Mouse (Mus musculus): ENCODE measurements around the gene Lman2. TPM values are rescaled to one million over a fixed set of nuclear protein-coding genes. Genes with fewer than 3 reads are reported as not detected.
A peak's percentile ranks its signal among the peaks of the same experiment; 100 is the strongest.

Lman2 gene
- total RNA-seq (2021): 10 to 100 TPM; 38.3 to 42.6 TPM

DNA sequence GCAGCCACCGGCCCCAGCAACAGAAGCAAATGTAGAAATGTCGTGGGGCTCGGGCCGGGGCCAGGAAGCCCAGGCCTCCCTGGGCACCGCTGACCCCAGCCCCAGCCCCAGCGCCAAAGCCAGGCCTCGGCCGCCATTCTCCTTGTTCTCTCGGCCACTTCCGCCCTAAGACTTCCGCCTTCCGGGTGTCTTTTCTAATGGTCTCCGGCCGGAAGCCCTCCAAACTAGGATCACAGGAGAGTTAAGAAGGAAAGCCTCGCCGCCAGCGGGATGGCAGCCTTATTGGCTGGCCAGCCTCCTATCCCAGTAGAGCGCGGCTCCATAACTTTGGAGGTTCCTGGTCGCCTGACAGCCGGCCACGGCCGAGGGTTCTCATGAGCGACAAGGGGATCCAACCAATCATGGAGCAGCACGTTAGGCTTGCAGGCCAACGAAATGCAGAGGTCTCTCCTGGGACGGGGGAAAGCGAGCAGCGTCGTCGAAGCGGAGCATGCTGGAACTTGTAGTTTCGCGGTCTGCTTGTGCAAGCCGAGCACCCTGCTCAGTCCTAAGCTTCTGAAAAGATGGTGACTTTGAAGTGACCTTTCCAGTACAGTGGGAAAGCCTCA, at the start of gene Lman2:
TSS of gene Lman2 (minus strand) at position 331 of the 608 bp plus-strand sequence.
- intact Hi-C loops (cut with DNase I): no loop called here
- peak; percentile 97 to 99 for DNase-seq (ENCODE audit: extremely low spot score in 1 of 2, low spot score in 2 of 2)

DNA sequence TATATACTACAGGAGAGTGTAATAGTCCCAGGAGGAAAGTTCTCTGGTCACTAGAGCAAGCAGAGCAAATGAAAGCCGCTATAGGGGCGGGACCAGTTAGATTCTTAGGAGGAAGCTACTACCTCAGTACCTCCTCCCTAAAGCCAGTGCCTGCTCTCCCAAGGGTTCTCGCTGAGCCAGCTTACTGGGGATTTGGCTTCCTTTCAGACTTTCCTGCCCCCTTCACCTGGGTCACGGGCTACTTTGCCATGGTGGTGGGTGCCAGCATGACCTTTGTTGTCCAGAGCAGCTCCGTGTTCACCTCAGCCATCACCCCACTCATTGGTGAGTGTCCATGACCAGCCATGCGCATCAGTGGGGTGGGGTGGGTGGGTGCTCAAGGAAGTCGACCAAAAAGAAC, 49.2 kb upstream of the Lman2 start:
- no peak for DNase-seq (ENCODE audit: extremely low spot score in 1 of 2, low spot score in 2 of 2)
- intact Hi-C loops (cut with DNase I): no loop called here

DNA sequence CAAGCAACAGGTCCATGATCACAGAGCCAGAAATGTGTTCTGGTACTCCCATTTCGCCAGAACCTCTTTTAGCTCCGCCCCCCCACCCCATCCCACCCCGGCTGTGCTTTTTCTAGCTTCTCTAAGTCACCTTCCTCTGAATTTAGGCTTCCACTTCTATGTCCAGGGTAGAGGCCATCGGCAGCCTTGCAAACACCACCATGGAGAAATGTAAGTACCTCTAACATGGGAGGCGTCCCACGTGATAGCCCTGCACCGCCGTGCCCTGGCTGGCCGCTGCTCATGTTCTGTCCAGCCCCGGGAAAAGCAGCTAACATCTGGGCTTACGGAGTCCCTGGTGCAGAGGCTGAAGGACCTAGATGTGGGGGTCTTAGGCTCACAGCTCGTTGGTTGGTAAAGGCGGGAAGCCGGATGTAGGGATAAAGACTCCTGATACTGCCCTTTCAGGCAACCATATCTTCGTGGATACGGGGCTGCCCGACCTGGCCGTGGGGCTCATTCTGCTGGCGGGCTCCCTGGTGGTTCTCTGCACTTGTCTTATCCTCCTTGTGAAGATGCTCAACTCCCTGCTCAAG, 46.0 kb upstream of the Lman2 start:
- intact Hi-C loops (cut with DNase I): no loop called here

DNA sequence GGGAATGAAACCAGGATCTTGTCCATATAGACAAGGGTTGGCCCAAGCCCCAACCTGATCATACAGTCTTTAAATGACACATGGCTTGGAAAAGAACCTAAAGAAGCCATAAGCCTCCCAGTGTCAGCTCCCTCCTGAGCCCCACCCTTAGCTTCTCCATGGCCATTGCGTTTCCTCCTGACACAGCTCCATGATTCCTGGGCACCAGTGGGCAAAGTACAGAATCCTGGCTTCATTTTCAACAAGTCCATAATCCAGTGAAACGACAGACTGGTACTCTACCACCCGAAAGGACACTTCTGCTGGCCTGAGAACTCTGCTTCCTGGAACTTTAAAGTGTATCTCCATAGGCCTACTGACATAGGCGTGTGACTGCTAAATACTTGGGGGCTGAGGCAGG, 44.8 kb upstream of the Lman2 start:
- no peak for DNase-seq (ENCODE audit: extremely low spot score in 1 of 2, low spot score in 2 of 2)
- intact Hi-C loops (cut with DNase I): no loop called here

More for the DNA sequence above, 46.0 kb upstream of the Lman2 start:
- no peak for DNase-seq (ENCODE audit: extremely low spot score in 1 of 2, low spot score in 2 of 2)

DNA sequence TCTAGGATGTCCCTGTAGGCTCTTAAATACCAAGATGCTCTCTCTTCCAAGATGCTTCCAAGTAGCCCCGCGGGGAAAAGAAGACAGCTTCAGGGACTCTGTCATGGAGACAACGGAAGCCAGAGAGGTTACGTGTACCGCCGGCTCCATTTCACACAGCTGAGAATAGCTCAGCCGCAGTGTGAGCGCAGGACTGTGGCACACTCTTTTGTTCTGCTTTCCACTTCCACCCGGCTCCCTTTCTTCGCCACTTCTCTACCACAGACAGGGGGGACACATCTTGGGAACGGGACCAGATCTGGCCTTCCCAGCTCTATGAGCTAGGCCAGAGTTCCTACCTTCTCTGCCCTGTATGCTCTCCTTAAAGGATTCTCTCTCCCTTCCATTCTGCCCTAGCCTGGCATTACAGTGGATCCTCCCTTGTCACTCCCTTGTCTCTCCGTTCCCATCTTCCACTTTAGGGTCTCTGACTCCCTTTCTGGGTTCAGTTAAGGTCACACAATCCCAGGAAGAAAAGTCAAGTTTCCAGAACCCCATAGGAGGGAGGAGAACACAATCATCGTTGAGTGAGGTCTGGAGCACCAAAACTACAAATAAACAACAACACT, 43.3 kb upstream of the Lman2 start:
- no peak for DNase-seq (ENCODE audit: extremely low spot score in 1 of 2, low spot score in 2 of 2)

DNA sequence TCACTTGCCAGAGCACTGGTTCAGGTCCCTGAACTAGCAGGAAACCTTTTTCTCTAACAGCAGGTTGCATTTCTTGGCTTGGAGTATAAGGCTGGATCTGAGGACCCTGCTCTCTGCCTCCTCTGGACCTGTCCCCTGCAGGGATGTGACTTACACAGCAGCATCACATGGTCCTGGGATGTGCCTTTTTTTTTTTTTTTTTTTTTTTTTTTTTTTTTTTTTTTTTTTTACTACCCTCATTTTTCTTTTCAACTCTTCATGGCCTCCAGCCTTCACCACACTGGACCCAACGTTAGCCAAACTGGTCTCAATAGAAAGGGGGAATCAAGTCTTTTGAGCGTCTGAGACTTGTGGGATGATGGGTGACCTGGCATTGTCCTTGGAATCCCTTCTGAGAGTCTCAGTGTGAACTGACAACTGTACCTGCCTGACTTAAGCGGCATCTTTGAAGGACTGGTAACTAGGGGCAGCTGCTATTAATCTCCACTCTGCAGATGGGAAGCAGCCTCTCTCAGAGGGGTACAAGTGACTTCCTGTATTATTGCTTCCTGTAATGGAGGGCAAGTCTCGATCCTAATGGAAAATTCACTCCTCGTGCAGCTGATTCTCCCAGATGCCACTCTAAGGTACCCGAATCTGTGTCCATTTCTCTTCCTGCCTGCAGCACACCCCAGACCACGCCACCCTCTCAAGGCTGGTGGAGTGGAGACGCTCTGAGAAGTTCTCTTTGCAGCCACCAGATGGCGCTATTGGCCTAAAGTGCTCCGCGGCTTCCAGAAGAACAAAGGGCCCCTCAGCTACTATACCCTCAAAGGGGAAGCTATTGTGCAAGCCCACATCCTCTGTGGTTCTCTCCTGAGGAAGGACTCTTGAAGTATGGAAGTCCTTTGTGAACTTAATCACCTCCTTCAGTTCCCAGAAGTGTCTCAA, 42.5 kb upstream of the Lman2 start:
- intact Hi-C loops (cut with DNase I): loop anchor here (2.0 kb wide), 1 partner anchor 112 kb away; no protein-coding TSS in a partner anchor
- DNase-seq (ENCODE audit: extremely low spot score in 1 of 2, low spot score in 2 of 2): peak; percentile 77 to 83

More for the DNA sequence above, 43.3 kb upstream of the Lman2 start:
- intact Hi-C loops (cut with DNase I): loop anchor here (2.0 kb wide), 1 partner anchor 111 kb away; no protein-coding TSS in a partner anchor

DNA sequence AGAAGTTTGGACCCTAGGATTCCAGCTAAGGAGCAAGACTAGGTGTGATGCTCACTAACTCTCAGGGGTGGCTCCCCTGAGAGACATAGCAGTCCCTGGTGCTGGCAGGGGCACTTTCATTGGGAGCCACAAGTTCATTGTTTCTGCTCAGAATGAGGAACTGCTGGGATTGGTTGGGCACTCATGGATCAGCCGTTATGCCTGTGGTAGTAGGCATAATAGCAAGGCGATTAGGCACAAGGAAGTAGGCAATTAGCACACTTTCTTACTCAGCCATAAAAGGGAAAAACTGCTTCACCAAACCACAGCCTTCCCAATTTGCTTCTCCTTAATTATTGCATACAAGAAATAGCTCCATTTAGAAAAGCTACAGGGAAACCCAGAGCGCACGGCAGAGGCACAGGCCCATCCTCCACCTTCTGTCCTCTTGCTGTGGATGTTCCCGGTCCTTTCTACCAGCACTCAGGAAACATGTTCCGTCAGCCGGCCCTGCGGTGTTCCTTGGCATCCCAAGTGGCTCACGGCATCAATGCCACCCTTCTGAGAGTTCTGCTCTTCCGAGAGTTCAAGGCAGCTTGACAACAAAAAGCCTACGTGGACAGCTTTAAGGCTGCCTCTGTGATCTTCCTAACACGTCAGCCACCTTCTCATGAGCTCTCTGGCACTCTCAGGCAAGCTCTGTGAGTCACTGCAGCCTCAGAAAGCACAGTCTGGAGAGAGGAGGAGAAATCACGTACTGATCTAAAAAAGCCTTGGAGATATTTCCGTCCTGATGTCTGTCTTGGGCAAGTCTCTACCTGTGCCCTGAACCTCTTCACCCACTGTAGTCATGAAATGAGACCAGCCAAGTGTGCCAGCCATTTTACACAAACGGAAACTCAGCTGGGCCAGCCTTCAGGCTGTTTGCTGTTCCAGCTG, 41.6 kb upstream of the Lman2 start:
- intact Hi-C loops (cut with DNase I): loop anchor here (2.0 kb wide), 1 partner anchor 113 kb away; no protein-coding TSS in a partner anchor
- DNase-seq (ENCODE audit: extremely low spot score in 1 of 2, low spot score in 2 of 2): no peak

DNA sequence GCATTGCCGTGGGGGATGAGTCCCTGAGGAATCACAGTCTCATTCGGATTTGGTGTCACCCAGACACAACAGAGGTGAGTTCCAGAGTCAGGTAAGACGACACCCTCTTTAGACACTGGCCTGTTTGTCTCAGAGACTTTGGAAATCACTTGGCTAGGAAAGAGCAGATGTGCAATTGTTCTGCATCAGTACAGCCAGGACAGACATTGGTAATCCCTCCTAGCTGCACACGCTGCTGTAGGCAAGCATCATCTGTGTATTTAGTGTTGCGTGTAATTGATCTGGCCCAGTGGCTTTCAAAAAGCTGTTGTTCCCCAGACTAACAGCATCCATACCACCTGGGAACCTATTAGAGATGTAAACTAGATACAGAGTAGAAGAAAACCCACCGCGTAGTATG, 40.7 kb upstream of the Lman2 start:
- no peak for DNase-seq (ENCODE audit: extremely low spot score in 1 of 2, low spot score in 2 of 2)
- intact Hi-C loops (cut with DNase I): no loop called here

DNA sequence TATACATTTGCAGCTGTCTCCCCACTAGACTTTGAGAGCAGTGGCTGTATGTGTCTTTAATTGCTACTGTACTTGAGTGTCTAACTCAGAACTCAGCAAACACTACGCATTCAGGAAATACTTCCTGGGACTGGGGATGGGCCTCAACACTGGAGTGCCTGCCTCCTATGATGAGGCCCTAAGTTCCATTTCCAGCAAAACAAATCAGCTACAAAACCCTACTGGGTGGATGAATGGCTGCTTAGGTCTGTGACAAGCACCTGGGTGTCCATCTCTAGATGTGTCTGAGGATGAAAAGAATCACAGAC, 37.4 kb upstream of the Lman2 start:
- DNase-seq (ENCODE audit: extremely low spot score in 1 of 2, low spot score in 2 of 2): no peak
- intact Hi-C loops (cut with DNase I): no loop called here

DNA sequence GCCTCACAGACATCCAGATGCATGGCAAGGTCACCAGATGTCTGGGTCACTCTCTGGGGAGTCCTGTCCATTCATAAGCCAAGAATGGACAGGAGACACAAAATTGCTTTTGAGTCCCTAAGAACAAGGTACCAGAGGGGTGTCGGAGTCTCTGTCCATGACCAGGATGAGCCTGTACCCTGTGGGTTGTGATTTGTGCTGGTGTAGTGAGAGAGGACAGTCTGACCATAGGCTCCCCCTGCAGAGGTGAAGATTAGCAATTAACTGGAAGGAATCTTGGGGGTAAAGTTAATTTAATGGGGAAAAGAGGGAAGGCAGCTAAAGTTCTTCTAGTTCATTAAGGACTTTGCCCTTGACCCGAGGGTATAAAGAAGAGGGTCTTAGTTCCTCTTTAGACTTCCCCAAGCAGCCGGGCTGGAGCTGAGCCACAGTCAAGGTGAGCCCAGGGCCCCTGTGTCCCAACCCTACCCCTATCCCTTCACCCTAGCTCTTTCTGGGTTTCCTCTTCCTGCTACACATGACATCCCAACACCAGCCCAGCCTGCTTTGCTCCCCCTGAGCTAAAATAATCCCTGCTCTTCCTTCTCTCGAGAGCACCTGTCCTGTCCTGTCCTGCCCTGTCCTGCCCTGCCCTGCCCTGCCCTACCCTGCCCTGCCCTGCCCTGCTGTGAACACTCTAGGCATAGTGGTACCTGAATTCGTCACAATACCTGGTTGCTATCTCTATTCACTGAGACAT, 36.9 kb upstream of the Lman2 start:
- no peak for DNase-seq (ENCODE audit: extremely low spot score in 1 of 2, low spot score in 2 of 2)
- intact Hi-C loops (cut with DNase I): no loop called here

DNA sequence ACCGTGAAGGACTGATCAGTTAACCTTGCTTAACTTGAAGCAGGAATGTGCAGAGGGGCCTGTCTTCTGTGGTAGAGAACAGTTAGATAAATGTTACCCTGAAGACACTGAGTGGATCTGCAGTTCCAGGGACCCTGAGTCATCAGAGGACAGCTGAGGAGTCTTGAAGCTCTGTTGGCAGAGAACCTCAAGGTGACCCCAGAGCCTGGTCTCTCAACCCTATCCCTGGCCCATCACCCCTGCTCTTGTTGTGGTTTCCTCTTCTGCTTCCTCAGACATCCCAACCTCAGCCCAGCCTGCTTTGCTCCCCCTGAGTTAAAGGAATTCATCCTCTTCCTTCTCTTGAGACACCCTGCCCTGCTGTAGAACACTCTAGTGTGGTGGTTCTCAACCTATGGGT, 35.5 kb upstream of the Lman2 start, which contains the start of gene Slc34a1:
TSS of gene Slc34a1 (plus strand) at position 100 of the 400 bp plus-strand sequence.
- no peak for DNase-seq (ENCODE audit: extremely low spot score in 1 of 2, low spot score in 2 of 2)
- intact Hi-C loops (cut with DNase I): no loop called here

DNA sequence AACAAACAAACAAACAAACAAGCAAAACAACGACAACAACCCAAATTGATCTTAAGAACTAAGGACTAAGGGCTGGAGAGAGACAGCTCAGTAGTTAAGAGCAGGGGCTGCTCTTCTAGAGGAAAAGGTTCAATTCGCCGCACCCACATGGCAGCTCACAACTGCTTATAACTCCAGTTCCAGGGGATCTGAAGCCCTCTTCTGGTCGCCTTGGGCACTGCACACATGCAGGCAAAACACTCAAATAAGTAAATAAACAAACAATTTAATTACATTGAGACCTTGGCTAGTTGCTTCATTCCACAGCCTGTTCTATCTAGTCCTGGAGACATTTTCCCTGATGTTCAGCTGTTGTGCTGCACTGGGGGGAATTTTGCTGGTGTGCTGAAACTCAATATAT, 30.4 kb upstream of the Lman2 start:
- intact Hi-C loops (cut with DNase I): no loop called here
- DNase-seq (ENCODE audit: extremely low spot score in 1 of 2, low spot score in 2 of 2): no peak

DNA sequence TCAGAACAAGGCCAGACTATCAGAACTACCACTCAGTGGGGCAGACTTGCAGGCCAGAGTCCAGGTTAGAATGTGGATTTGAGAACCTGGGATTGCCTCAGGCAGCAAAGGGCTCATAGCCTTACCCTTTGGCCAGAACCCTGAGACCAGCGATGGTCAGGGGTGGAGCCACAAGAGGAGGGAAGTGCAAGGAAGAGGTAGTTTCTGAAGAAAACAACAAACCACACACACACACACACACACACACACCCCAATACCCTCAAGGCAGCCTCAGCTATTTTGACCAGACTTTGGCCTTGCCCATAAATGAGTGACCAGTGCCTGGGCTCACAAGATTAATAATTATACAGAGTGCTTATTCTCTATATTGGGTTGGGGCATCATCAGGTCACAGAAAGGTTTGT, 29.0 kb upstream of the Lman2 start:
- intact Hi-C loops (cut with DNase I): no loop called here
- DNase-seq (ENCODE audit: extremely low spot score in 1 of 2, low spot score in 2 of 2): no peak

DNA sequence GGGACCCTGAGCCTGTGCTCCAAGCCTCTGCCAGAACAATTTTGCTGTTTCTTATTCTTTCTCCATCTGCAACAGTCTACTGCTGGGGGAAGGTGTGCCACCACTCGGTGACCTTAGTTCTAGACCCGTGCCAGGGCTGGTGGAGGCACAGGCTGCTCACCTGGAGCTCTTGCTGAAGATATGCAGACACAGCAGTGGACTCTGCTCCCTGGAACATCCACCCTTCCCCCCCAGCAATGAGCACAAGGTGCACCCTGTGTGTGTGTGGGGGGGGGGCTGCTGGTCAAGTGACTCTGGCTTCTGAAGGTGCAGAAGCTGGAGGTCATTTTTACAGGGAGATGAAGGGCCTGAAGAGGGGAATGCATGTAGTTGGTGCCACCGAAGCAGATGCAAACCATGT, 28.1 kb upstream of the Lman2 start:
- no peak for DNase-seq (ENCODE audit: extremely low spot score in 1 of 2, low spot score in 2 of 2)
- intact Hi-C loops (cut with DNase I): no loop called here

DNA sequence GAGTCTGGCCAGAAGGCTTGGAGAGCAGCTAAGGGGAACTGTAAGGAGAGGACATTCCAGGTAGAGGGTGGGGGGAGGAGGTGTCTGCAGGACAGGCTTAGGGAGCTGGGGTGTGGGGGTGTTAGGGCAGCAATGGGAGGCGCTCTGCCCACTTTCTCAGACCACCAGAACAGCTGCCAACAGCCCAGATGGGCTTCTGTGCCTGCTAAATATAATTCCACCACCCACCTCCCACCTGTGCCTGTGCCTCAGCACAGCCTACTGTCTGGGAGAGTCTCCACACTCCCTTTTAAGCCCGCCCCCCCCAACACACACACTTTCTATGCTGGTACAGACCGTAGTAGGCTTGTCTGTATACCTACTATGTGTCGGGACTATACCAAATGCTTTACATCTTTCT, 19.2 kb upstream of the Lman2 start:
- DNase-seq (ENCODE audit: extremely low spot score in 1 of 2, low spot score in 2 of 2): peak; percentile 43 to 68
- intact Hi-C loops (cut with DNase I): no loop called here

DNA sequence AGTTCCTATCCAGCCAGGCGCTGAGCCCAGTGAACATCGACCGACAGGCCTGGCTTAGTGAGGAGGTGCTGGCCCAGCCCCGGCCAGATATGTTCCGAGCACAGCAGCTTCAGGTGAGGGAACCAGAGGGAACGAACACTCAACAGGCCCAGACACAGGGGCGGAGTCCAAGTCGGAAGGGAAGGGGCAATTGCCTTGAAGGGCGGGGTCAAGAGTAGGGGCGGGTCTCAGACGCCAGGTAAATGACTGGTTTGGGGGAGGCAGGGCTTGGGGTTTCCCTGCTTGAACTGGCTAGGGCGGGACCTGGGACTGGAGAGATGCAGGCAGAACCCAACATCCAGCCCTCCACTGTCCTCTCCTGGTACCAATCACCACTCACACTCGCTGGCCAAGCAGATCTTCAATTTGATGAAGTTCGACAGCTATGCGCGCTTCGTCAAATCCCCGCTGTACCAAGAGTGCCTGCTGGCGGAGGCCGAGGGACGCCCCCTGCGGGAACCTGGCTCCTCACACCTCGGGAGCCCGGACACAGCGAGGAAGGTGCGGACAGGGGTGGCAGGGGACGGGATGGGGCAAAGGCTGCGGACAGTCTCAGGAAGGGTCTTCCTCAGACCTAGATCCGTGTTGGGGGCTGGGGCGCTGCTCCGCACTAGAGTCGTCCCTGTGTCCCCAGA, 16.5 kb upstream of the Lman2 start:
- DNase-seq (ENCODE audit: extremely low spot score in 1 of 2, low spot score in 2 of 2): no peak
- intact Hi-C loops (cut with DNase I): no loop called here

DNA sequence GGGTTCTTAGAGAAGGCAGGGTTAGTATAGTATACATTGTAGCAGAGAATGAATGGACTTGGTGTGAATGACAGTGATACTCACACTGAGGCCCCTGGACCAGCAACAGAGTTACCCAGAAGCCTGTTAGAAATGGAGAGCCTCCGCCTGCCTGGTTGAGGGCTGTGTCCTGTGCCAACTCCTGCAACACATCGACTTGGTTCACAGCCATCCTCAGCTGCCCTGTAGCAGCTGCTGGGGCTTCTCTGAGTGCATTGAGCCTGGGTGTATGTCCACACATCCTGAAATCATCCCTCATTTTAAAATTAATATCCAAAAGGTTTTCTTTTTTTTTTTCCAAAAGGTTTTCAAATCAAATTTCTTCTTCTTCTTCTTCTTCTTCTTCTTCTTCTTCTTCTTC, 13.3 kb upstream of the Lman2 start:
- no peak for DNase-seq (ENCODE audit: extremely low spot score in 1 of 2, low spot score in 2 of 2)
- intact Hi-C loops (cut with DNase I): no loop called here
